Mouse (Mus musculus): ENCODE results near the gene Lrrc38. TPM values are rescaled to one million over a fixed set of nuclear protein-coding genes. Genes with fewer than 3 reads are reported as not detected.

Lrrc38 gene
- total RNA-seq, 1 experiment = 0.22 TPM

- no peak for DNase-seq (ENCODE audit: low read depth, low spot score)
- H3K4me1 ChIP-seq (ENCODE audit: control insufficient read depth in 2 of 2, insufficient read depth in 2 of 2, low read length in 2 of 2, poor library complexity in 1 of 2) = peaks cover 0 to 4% of the 10 kb centered on the region in 2 experiments; a peak in 1 of 4 replicates
- TF ChIP-seq ZC3H11A (IDR thresholded peaks at IDR 0.05; ENCODE audit: borderline replicate concordance, low read depth, low read length) (no peak), HCFC1 (IDR thresholded peaks at IDR 0.05; ENCODE audit: borderline replicate concordance, insufficient read depth, low read length) (no peak), CHD2 (IDR thresholded peaks at IDR 0.05; ENCODE audit: low read depth, low read length) (no peak), MAFK (IDR thresholded peaks at IDR 0.05; ENCODE audit: insufficient read depth, low read depth, low read length) (no peak), ZNF384 (IDR thresholded peaks at IDR 0.05; ENCODE audit: low read depth, low read length) (no peak)
- H3K36me3 ChIP-seq (ENCODE audit: control insufficient read depth, insufficient read depth, low read length, poor library complexity, severe bottlenecking) = no peaks in the 10 kb centered on the region
- H3K27ac ChIP-seq (ENCODE audit: insufficient read depth, low read depth, low read length, poor library complexity, severe bottlenecking) = no peak overlapping the region
- no peak overlapping the region for H3K4me3 ChIP-seq (ENCODE audit: insufficient read depth in 1 of 2, low read depth in 1 of 2, low read length in 2 of 2, poor library complexity in 1 of 2, severe bottlenecking in 1 of 2)
- no peak overlapping the region for H3K9ac ChIP-seq (ENCODE audit: insufficient read depth, low read depth, low read length, poor library complexity, severe bottlenecking)
- no peaks in the 10 kb centered on the region for H3K9me3 ChIP-seq (ENCODE audit: control insufficient read depth, insufficient read depth, low read depth, low read length)
- in situ Hi-C loops (cut with MboI; ENCODE audit: low sequenced_read_pairs in 2 of 2, unreplicated experiment in 2 of 2) = loop anchor here in 1 of 2 experiments (25.0 kb wide), 1 partner anchor 342 kb away; no protein-coding TSS in a partner anchor
Observed at GRCm38 (mm10) chr4:143379480-143379879, 29.9 kb downstream of the Lrrc38 start.

DNA sequence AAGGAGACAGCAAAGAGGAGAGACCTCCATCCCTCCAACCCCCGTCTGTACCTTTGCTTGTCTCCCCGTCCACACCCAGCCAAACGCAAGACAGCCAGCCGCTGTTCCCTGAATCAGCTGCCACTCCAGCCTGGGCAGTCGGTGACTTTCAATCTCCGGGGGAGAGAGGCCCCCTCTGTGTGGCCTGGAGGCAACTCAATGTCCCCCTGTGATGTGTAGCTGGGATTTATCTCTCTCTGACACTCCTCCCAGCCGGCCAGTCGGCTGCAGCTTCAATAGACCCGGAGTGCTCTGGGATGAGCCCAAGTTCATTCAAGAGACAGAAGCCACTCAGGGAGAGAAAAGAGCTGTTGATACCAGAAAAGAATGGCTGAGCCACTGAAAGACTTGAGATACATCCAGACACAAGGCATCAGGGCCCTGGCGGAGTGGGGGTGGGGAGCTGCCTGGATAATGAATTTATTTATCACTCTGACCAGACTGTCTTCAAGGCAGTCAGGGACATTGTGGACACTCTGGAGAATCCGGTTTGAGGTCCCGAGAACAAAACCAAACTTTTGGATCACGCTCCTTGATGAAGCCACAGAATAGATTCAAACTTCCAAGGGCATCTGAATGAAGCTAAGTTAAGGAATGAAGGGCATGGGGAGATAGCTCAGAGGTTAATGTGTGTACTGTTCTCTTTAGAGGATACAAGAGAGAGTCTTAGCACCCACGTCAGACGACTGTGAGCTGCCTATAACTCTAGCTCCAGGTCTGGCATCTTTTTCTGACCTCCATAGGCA, 30.6 kb downstream of the Lrrc38 start:
- DNase-seq (ENCODE audit: low read depth, low spot score) = no peak
- no peak overlapping the region for H3K4me3 ChIP-seq (ENCODE audit: insufficient read depth in 1 of 2, low read depth in 1 of 2, low read length in 2 of 2, poor library complexity in 1 of 2, severe bottlenecking in 1 of 2)
- TF ChIP-seq ZNF384 (IDR thresholded peaks at IDR 0.05; ENCODE audit: low read depth, low read length) (no peak), CHD2 (IDR thresholded peaks at IDR 0.05; ENCODE audit: low read depth, low read length) (no peak), ZC3H11A (IDR thresholded peaks at IDR 0.05; ENCODE audit: borderline replicate concordance, low read depth, low read length) (no peak), MAFK (IDR thresholded peaks at IDR 0.05; ENCODE audit: insufficient read depth, low read depth, low read length) (no peak), HCFC1 (IDR thresholded peaks at IDR 0.05; ENCODE audit: borderline replicate concordance, insufficient read depth, low read length) (no peak)
- no peak overlapping the region for H3K27ac ChIP-seq (ENCODE audit: insufficient read depth, low read depth, low read length, poor library complexity, severe bottlenecking)
- H3K4me1 ChIP-seq (ENCODE audit: control insufficient read depth in 2 of 2, insufficient read depth in 2 of 2, low read length in 2 of 2, poor library complexity in 1 of 2) = peaks cover 0 to 4% of the 10 kb centered on the region in 2 experiments; a peak in 1 of 4 replicates
- in situ Hi-C loops (cut with MboI; ENCODE audit: low sequenced_read_pairs in 2 of 2, unreplicated experiment in 2 of 2) = loop anchor here in 1 of 2 experiments (25.0 kb wide), 1 partner anchor 343 kb away; no protein-coding TSS in a partner anchor
- H3K9ac ChIP-seq (ENCODE audit: insufficient read depth, low read depth, low read length, poor library complexity, severe bottlenecking) = no peak overlapping the region
- no peaks in the 10 kb centered on the region for H3K36me3 ChIP-seq (ENCODE audit: control insufficient read depth, insufficient read depth, low read length, poor library complexity, severe bottlenecking)
- no peaks in the 10 kb centered on the region for H3K9me3 ChIP-seq (ENCODE audit: control insufficient read depth, insufficient read depth, low read depth, low read length)

- no peak overlapping the region for H3K4me3 ChIP-seq (ENCODE audit: insufficient read depth in 1 of 2, low read depth in 1 of 2, low read length in 2 of 2, poor library complexity in 1 of 2, severe bottlenecking in 1 of 2)
- in situ Hi-C loops (cut with MboI; ENCODE audit: low sequenced_read_pairs in 2 of 2, unreplicated experiment in 2 of 2) = loop anchor here in 1 of 2 experiments (25.0 kb wide), 1 partner anchor 343 kb away; no protein-coding TSS in a partner anchor
- no peak for DNase-seq (ENCODE audit: low read depth, low spot score)
- H3K9ac ChIP-seq (ENCODE audit: insufficient read depth, low read depth, low read length, poor library complexity, severe bottlenecking) = no peak overlapping the region
- no peaks in the 10 kb centered on the region for H3K36me3 ChIP-seq (ENCODE audit: control insufficient read depth, insufficient read depth, low read length, poor library complexity, severe bottlenecking)
- no peak overlapping the region for H3K27ac ChIP-seq (ENCODE audit: insufficient read depth, low read depth, low read length, poor library complexity, severe bottlenecking)
- 0 out of 2 replicates have a peak, but pooled peaks have one; percentile 17 for TF ChIP-seq ZC3H11A (IDR thresholded peaks at IDR 0.05; ENCODE audit: borderline replicate concordance, low read depth, low read length)
- TF ChIP-seq ZNF384 (IDR thresholded peaks at IDR 0.05; ENCODE audit: low read depth, low read length) = peak; percentile 98
- no peak for TF ChIP-seq MAFK (IDR thresholded peaks at IDR 0.05; ENCODE audit: insufficient read depth, low read depth, low read length)
- peaks cover 0 to 4% of the 10 kb centered on the region in 2 experiments; a peak in 1 of 4 replicates for H3K4me1 ChIP-seq (ENCODE audit: control insufficient read depth in 2 of 2, insufficient read depth in 2 of 2, low read length in 2 of 2, poor library complexity in 1 of 2)
- H3K9me3 ChIP-seq (ENCODE audit: control insufficient read depth, insufficient read depth, low read depth, low read length) = no peaks in the 10 kb centered on the region
Observed at GRCm38 (mm10) chr4:143380716-143381004, 31.1 kb downstream of the Lrrc38 start.

DNA sequence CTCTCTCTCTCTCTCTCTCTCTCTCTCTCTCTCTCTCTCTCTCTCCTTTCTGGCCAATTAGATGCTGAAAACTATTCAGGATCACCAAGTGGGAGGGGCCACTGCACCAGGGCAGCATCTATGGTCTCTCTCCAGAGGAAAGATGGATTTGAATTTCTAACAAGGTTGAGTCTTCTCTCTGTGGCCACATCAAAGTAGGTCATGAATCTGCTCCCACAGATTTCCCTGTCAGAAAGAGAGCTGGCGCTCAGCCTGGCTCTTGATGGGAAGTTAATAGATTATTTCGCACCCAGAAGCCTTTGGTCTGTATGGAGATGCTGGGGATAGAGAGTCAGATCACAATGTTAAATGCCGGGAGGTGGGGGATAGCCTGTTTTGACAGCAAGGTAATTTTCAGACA, 32.6 kb downstream of the Lrrc38 start:
- no peak for DNase-seq (ENCODE audit: low read depth, low spot score)
- in situ Hi-C loops (cut with MboI; ENCODE audit: low sequenced_read_pairs in 2 of 2, unreplicated experiment in 2 of 2) = loop anchor here in 1 of 2 experiments (25.0 kb wide), 1 partner anchor 345 kb away; no protein-coding TSS in a partner anchor
- Histone ChIP-seq H3K9ac (ENCODE audit: insufficient read depth, low read depth, low read length, poor library complexity, severe bottlenecking) (no peak overlapping the region), H3K4me1 (ENCODE audit: control insufficient read depth in 2 of 2, insufficient read depth in 2 of 2, low read length in 2 of 2, poor library complexity in 1 of 2) (peaks cover 0 to 4% of the 10 kb centered on the region in 2 experiments; a peak in 1 of 4 replicates), H3K4me3 (ENCODE audit: insufficient read depth in 1 of 2, low read depth in 1 of 2, low read length in 2 of 2, poor library complexity in 1 of 2, severe bottlenecking in 1 of 2) (no peak overlapping the region), H3K36me3 (ENCODE audit: control insufficient read depth, insufficient read depth, low read length, poor library complexity, severe bottlenecking) (no peaks in the 10 kb centered on the region), H3K9me3 (ENCODE audit: control insufficient read depth, insufficient read depth, low read depth, low read length) (no peaks in the 10 kb centered on the region), H3K27ac (ENCODE audit: insufficient read depth, low read depth, low read length, poor library complexity, severe bottlenecking) (no peak overlapping the region)
- TF ChIP-seq ZC3H11A (IDR thresholded peaks at IDR 0.05; ENCODE audit: borderline replicate concordance, low read depth, low read length) = no peak
- no peak for TF ChIP-seq MAFK (IDR thresholded peaks at IDR 0.05; ENCODE audit: insufficient read depth, low read depth, low read length)
- no peak for TF ChIP-seq CHD2 (IDR thresholded peaks at IDR 0.05; ENCODE audit: low read depth, low read length)
